Mouse (Mus musculus) stomach, postnatal 0 days (tissue): ENCODE measurements around the gene Gnat2.
A peak's percentile ranks its signal among the peaks of the same experiment; 100 is the strongest.

Experiments
- CTCF ChIP-seq: IDR thresholded peaks from 2 replicates; pipeline ENCODE4 v1.5.1; 2016; ENCODE audit warnings: antibody characterized with exemption, low read depth, mild to moderate bottlenecking, moderate library complexity
- EP300 ChIP-seq: optimal IDR thresholded peaks from 2 replicates; pipeline ENCODE3; 2016; ENCODE audit warnings: antibody characterized with exemption

DNA sequence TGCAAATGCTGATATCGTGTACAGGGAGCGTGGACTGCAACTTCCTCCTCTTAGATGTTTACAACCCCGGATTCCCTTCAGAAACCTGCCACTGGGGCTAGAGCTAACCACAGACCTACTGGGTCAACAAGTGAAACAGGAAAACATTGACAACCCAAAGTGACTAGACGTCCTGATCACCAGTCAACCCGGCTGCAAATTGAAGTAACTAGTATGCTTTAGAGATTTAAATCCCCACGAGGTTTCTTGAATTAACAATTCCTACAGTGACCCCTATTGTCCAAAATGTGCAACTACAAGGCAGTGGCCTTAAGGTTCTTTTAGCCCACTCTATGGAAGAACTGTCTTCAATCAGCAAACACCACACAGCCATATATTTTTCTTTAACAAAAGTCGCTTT is 31.2 kb upstream of the Gnat2 start:
- TF ChIP-seq CTCF (peak; percentile 85), EP300 (no peak)
